Mouse (Mus musculus): ENCODE results near the gene St7. TPM values are rescaled to one million over a fixed set of nuclear protein-coding genes. Genes with fewer than 3 reads are reported as not detected.

Gene St7
- total and polyA plus RNA-seq, 2 experiments from 2014 or later: 35.8 to 71.7 TPM

GRCm38 (mm10) chr6:17783511-17783910 lies 90.8 kb downstream of the St7 start:
- H3K4me1 ChIP-seq (ENCODE audit: insufficient read depth, low read length): no peaks in the 10 kb centered on the region
- no peak overlapping the region for H3K9ac ChIP-seq (replicated peaks; ENCODE audit: low read length)
- H3K4me2 ChIP-seq (ENCODE audit: low read depth, low read length): no peak overlapping the region
- no peak overlapping the region for H3K4me3 ChIP-seq (ENCODE audit: low read length)
- H3K36me3 ChIP-seq (ENCODE audit: insufficient read depth, low read length): no peaks in the 10 kb centered on the region
- no peaks in the 10 kb centered on the region for H3K27me3 ChIP-seq (ENCODE audit: insufficient read depth, low read length)
- no peak for ATAC-seq
- no peak for TF ChIP-seq CTCF (IDR thresholded peaks at IDR 0.05; ENCODE audit: low read depth)
- DNase-seq (ENCODE audit: low spot score): no peak
- no peaks in the 10 kb centered on the region for H3K9me3 ChIP-seq (ENCODE audit: low read length)
- 77% methylated on average over 1 of the region's 1 CpGs for WGBS
- H3K27ac ChIP-seq: no peak overlapping the region

- TF ChIP-seq CTCF (IDR thresholded peaks at IDR 0.05; ENCODE audit: low read depth): no peak
- WGBS: 74% methylated on average over 5 of the region's 5 CpGs
- DNase-seq (ENCODE audit: low spot score) (no peak), ATAC-seq (no peak)
- Histone ChIP-seq H3K4me2 (ENCODE audit: low read depth, low read length) (no peak overlapping the region), H3K27me3 (ENCODE audit: insufficient read depth, low read length) (no peaks in the 10 kb centered on the region), H3K36me3 (ENCODE audit: insufficient read depth, low read length) (no peaks in the 10 kb centered on the region), H3K4me3 (ENCODE audit: low read length) (no peak overlapping the region), H3K27ac (no peak overlapping the region), H3K9me3 (ENCODE audit: low read length) (no peaks in the 10 kb centered on the region), H3K9ac (replicated peaks; ENCODE audit: low read length) (no peak overlapping the region), H3K4me1 (ENCODE audit: insufficient read depth, low read length) (no peaks in the 10 kb centered on the region)
Observed at GRCm38 (mm10) chr6:17784523-17784922, 91.8 kb downstream of the St7 start.

GRCm38 (mm10) chr6:17785248-17785647 lies 92.5 kb downstream of the St7 start:
- no peaks in the 10 kb centered on the region for H3K36me3 ChIP-seq (ENCODE audit: insufficient read depth, low read length)
- peak; percentile 18 for DNase-seq (ENCODE audit: low spot score)
- H3K4me1 ChIP-seq (ENCODE audit: insufficient read depth, low read length): no peaks in the 10 kb centered on the region
- ATAC-seq: no peak
- 63% methylated on average over 2 of the region's 2 CpGs for WGBS
- no peak overlapping the region for H3K4me3 ChIP-seq (ENCODE audit: low read length)
- TF ChIP-seq CTCF (IDR thresholded peaks at IDR 0.05; ENCODE audit: low read depth): no peak
- H3K27me3 ChIP-seq (ENCODE audit: insufficient read depth, low read length): no peaks in the 10 kb centered on the region
- H3K27ac ChIP-seq: no peak overlapping the region
- H3K4me2 ChIP-seq (ENCODE audit: low read depth, low read length): no peak overlapping the region
- H3K9me3 ChIP-seq (ENCODE audit: low read length): no peaks in the 10 kb centered on the region
- H3K9ac ChIP-seq (replicated peaks; ENCODE audit: low read length): no peak overlapping the region

GRCm38 (mm10) chr6:17787810-17788209 lies 95.1 kb downstream of the St7 start:
- no peak overlapping the region for H3K27ac ChIP-seq
- no peaks in the 10 kb centered on the region for H3K9me3 ChIP-seq (ENCODE audit: low read length)
- TF ChIP-seq CTCF (IDR thresholded peaks at IDR 0.05; ENCODE audit: low read depth): no peak
- ATAC-seq (no peak), DNase-seq (ENCODE audit: low spot score) (no peak)
- no peak overlapping the region for H3K4me2 ChIP-seq (ENCODE audit: low read depth, low read length)
- H3K4me1 ChIP-seq (ENCODE audit: insufficient read depth, low read length): no peaks in the 10 kb centered on the region
- H3K4me3 ChIP-seq (ENCODE audit: low read length): no peak overlapping the region
- no peak overlapping the region for H3K9ac ChIP-seq (replicated peaks; ENCODE audit: low read length)
- H3K36me3 ChIP-seq (ENCODE audit: insufficient read depth, low read length): no peaks in the 10 kb centered on the region
- no peaks in the 10 kb centered on the region for H3K27me3 ChIP-seq (ENCODE audit: insufficient read depth, low read length)
- WGBS: 53% methylated on average over 1 of the region's 1 CpGs

- no peak for ATAC-seq
- WGBS: 38% methylated on average over 1 of the region's 1 CpGs
Observed at GRCm38 (mm10) chr6:17790251-17790650, 97.5 kb downstream of the St7 start.

GRCm38 (mm10) chr6:17793471-17793870 lies 100.7 kb downstream of the St7 start:
- no peaks in the 10 kb centered on the region for H3K4me1 ChIP-seq (ENCODE audit: insufficient read depth, low read length)
- no peak for TF ChIP-seq CTCF (IDR thresholded peaks at IDR 0.05; ENCODE audit: low read depth)
- no peak overlapping the region for H3K9ac ChIP-seq (replicated peaks; ENCODE audit: low read length)
- ATAC-seq (no peak), DNase-seq (ENCODE audit: low spot score) (peak; percentile 41)
- no peaks in the 10 kb centered on the region for H3K9me3 ChIP-seq (ENCODE audit: low read length)
- no peak overlapping the region for H3K27ac ChIP-seq
- H3K36me3 ChIP-seq (ENCODE audit: insufficient read depth, low read length): no peaks in the 10 kb centered on the region
- H3K4me2 ChIP-seq (ENCODE audit: low read depth, low read length): no peak overlapping the region
- 60% methylated on average over 3 of the region's 3 CpGs for WGBS
- H3K4me3 ChIP-seq (ENCODE audit: low read length): no peak overlapping the region
- H3K27me3 ChIP-seq (ENCODE audit: insufficient read depth, low read length): no peaks in the 10 kb centered on the region

More at GRCm38 (mm10) chr6:17790251-17790650, 97.5 kb downstream of the St7 start:
- Histone ChIP-seq H3K4me1 (ENCODE audit: insufficient read depth, low read length) (no peaks in the 10 kb centered on the region), H3K27me3 (ENCODE audit: insufficient read depth, low read length) (no peaks in the 10 kb centered on the region), H3K4me3 (ENCODE audit: low read length) (no peak overlapping the region), H3K9me3 (ENCODE audit: low read length) (no peaks in the 10 kb centered on the region), H3K27ac (no peak overlapping the region), H3K36me3 (ENCODE audit: insufficient read depth, low read length) (no peaks in the 10 kb centered on the region), H3K4me2 (ENCODE audit: low read depth, low read length) (no peak overlapping the region), H3K9ac (replicated peaks; ENCODE audit: low read length) (no peak overlapping the region)
- TF ChIP-seq CTCF (IDR thresholded peaks at IDR 0.05; ENCODE audit: low read depth): no peak
- DNase-seq (ENCODE audit: low spot score): no peak

GRCm38 (mm10) chr6:17797271-17797713 lies 104.6 kb downstream of the St7 start:
- Histone ChIP-seq H3K9me3 (ENCODE audit: low read length) (no peaks in the 10 kb centered on the region), H3K4me1 (ENCODE audit: insufficient read depth, low read length) (no peaks in the 10 kb centered on the region), H3K27me3 (ENCODE audit: insufficient read depth, low read length) (no peaks in the 10 kb centered on the region), H3K9ac (replicated peaks; ENCODE audit: low read length) (no peak overlapping the region), H3K27ac (no peak overlapping the region; the same call in 1 of the 2 replicates), H3K36me3 (ENCODE audit: insufficient read depth, low read length) (no peaks in the 10 kb centered on the region), H3K4me2 (ENCODE audit: low read depth, low read length) (no peak overlapping the region), H3K4me3 (ENCODE audit: low read length) (no peak overlapping the region)
- ATAC-seq (peak; percentile 97), DNase-seq (ENCODE audit: low spot score) (peak; percentile 49)
- WGBS: 14% methylated on average over 5 of the region's 5 CpGs
- TF ChIP-seq CTCF (IDR thresholded peaks at IDR 0.05; ENCODE audit: low read depth): no peak
